Mouse (Mus musculus) embryo, embryonic 10 days (tissue): Measurements from ENCODE around the gene Rad50.

Experiments used
- DNase-seq: peaks from one replicate; pipeline ENCODE4 v3.0.0-alpha.2; 2015; ENCODE audit warnings: low spot score

Gene Rad50

GRCm38 (mm10) chr11:53706934-53707717 lies at the start of gene Rad50:
TSS of gene Rad50 (minus strand) at chr11:53707319.
- DNase-seq: peak; percentile 95

- no peak for DNase-seq
Measured at GRCm38 (mm10) chr11:53755011-53755595, 48.0 kb upstream of the Rad50 start.

GRCm38 (mm10) chr11:53749716-53750352 lies 42.7 kb upstream of the Rad50 start:
- no peak for DNase-seq

GRCm38 (mm10) chr11:53749306-53749705 lies 42.2 kb upstream of the Rad50 start:
- DNase-seq: no peak

GRCm38 (mm10) chr11:53748614-53749013 lies 41.5 kb upstream of the Rad50 start:
- no peak for DNase-seq

DNA sequence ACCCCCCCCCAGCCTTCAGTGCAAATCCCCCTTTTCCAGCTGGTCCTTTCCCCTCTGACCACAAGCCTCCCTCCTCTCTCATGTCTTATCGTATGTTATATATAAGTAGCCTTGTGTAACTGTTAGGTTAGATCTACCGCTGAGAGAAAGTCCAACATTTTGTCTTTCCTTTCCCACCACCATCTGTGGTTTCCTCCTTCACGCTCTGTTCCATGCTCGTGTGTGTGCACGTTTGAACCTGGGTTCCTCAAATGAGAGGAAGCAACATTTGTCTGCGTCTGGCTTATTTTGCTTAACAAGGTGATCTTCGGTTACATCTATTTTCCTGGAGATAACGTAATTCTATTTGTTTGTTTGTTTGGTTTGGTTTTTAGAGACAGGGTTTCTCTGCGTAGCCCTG lies 40.9 kb upstream of the Rad50 start:
- DNase-seq: no peak

DNA sequence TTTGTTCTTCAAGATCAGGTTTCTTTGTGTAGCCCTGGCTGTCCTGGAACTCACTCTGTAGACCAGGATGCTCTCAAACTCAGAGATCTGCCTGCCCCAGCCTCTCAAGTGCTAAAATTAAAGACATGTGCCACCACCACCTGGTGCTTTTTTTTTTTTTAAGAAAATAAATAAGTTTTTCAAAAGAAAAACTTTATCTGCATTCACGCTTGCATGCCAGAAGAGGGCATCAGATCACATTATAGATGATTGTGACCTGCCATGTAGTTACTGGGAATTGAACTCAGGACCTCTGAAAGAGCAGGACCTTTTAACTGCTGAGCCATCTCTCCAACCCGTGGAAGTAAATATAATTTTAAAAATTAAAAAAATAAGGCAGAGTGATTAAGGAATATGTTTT lies 38.1 kb upstream of the Rad50 start:
- no peak for DNase-seq

DNA sequence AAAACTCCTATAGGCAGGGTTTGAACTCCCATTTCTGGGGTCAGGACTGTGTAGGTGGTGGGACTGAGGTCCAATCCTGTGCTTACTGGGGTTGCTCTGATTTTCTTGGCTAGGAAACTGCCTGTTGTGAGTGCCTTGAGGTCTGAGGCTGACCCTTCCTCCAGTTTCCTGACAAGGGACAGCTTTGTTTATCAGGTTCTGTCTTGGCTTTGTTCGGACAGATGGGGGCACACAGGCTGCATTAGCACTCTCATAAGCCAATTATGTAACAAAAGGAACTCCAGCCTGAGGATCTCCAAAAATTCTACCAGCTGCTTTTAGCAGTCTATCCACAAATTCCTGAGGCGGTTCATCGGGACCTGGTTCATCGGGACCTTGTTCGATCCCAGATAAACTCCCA lies 35.2 kb upstream of the Rad50 start:
- peak; percentile 45 for DNase-seq

- DNase-seq: peak; percentile 43
Measured at GRCm38 (mm10) chr11:53737573-53737946, 30.4 kb upstream of the Rad50 start.

GRCm38 (mm10) chr11:53736771-53737572 lies 29.9 kb upstream of the Rad50 start:
- DNase-seq: peak; percentile 88

GRCm38 (mm10) chr11:53735682-53736245 lies 28.6 kb upstream of the Rad50 start:
- DNase-seq: peak; percentile 93

- no peak for DNase-seq
Measured at GRCm38 (mm10) chr11:53734970-53735681, 28.0 kb upstream of the Rad50 start.

GRCm38 (mm10) chr11:53734431-53734830 lies 27.3 kb upstream of the Rad50 start:
- no peak for DNase-seq

DNA sequence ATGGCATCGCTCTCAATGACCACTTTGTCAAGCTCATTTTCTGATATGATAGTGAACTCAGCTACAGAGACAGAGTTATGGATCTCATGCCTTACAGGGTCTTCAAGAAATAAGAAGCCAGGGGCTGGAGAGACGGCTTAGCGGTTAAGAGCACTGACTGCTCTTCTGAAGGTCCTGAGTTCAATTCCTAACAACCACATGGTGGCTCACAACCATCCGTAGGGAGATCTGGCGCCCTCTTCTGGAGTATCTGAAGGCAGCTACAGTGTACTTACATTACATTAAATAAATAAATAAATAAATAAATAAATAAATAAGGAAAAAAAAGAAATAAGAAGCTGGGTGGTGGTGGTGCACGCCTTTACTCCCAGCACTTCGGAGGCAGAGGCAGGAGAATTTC lies 26.7 kb upstream of the Rad50 start:
- DNase-seq: no peak

DNA sequence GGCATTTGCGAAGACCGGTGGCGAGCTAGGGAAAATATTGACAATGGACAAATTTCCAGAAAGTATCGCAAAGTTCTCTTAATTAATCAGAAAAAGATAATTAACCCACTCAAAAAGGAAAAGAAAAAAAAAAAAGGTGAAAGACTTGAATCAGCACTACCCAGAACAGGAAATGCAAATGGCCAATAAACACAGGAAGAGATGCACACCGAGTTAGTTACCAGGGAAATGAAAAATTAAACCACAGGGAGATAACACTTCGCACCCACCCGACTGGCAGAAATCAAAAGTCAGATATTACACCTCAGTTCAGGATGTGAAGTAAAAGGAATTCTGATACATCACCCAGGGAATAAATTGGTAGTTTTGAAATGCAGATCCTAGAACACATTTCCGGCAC lies 25.1 kb upstream of the Rad50 start:
- DNase-seq: no peak

- DNase-seq: no peak
Measured at GRCm38 (mm10) chr11:53731457-53731856, 24.3 kb upstream of the Rad50 start.

- DNase-seq: no peak
Measured at GRCm38 (mm10) chr11:53720715-53721114, 13.6 kb upstream of the Rad50 start, which contains the start of gene Il5. TSS of gene Il5 (plus strand) at chr11:53720794.

DNA sequence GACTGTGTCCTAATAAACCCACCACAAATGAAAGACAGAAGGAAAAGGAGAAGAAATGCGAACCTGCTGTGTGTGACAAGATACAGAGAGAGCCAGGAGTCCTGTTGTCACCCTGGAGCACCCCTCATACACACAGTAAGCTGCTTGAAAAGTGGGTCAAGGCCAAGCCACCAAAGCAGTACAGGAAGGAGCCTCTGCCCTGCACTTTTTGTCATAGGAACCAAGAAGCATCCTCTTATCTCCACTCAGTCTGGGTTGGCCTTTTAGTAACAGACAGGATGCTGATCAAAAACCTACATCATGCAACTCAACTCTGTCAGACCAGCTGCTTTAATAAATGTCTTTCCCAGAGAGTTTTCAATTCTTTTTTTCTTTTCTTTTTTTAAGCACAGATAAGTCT lies 12.6 kb upstream of the Rad50 start:
- DNase-seq: no peak

DNA sequence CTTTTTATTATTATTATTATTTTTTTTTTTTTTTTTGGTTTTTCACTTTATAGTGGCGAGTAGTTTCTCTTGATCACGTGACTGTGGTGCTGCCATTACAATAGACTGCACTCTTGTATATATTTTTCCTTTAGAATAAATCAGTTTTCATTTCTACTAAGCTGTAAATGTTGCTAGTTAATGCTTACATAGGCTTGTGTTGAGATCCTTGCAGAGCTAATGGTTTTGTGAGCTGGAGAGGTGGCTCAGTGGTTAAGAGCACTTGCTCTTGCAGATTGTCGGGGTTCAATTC lies 545 bp upstream of the Rad50 start:
- DNase-seq: no peak

- DNase-seq: peak; percentile 53
Measured at GRCm38 (mm10) chr11:53706236-53706933, 734 bp downstream of the Rad50 start.

DNA sequence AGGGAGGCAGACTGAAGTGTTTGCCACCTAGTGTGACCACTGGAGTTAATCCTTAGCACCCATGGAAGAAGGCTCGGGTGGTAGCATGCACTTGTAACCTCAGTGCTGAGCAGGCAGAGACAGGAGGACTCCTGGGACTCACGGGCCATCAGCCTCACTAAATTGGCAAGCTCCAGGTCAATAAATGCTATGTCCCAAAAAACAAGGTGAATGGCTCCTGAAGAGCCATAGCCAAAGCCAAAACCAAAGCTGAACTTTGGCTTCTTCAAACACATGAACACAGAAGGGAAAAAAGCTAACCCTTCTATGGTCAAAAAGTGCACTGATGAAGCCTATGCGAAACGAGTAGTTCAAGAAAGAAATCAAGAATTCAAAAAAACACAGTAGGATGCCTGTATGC lies 7.8 kb downstream of the Rad50 start:
- DNase-seq: no peak
